Mouse (Mus musculus): Measurements from ENCODE around the gene Cabin1.
A peak's percentile ranks its signal among the peaks of the same experiment; 100 is the strongest.

The Cabin1 gene

DNA sequence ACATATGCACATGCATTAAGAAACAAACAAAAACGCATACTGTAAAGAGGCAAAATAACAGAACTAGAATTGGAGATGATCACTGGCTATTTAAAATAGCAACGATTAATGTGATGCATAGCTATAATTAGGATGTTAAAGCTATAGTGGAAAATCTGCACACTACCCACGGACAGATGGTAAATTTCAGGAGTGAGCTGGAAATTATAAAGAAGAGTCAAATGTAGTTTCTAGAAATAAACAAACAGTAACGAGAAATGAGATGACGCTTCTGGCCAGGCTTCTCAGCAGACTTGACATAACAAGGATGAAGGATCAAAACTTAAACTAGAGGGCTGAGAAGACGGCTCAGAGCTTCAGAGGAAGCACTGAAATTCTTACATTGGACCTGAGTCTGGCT, 62.9 kb downstream of the Cabin1 start:
- DNase-seq (ENCODE audit: low spot score) = no peak

GRCm38 (mm10) chr10:75697693-75698092, 66.4 kb downstream of the Cabin1 start:
- no peak for DNase-seq (ENCODE audit: low spot score)

- no peak for DNase-seq (ENCODE audit: low spot score)
Measured at GRCm38 (mm10) chr10:75696597-75697355, 67.4 kb downstream of the Cabin1 start.

GRCm38 (mm10) chr10:75695521-75695920, 68.6 kb downstream of the Cabin1 start:
- DNase-seq (ENCODE audit: low spot score) = no peak

- DNase-seq (ENCODE audit: low spot score) = no peak
Measured at GRCm38 (mm10) chr10:75695078-75695477, 69.1 kb downstream of the Cabin1 start.

- no peak for DNase-seq (ENCODE audit: low spot score)
Measured at GRCm38 (mm10) chr10:75694567-75694966, 69.6 kb downstream of the Cabin1 start.

DNA sequence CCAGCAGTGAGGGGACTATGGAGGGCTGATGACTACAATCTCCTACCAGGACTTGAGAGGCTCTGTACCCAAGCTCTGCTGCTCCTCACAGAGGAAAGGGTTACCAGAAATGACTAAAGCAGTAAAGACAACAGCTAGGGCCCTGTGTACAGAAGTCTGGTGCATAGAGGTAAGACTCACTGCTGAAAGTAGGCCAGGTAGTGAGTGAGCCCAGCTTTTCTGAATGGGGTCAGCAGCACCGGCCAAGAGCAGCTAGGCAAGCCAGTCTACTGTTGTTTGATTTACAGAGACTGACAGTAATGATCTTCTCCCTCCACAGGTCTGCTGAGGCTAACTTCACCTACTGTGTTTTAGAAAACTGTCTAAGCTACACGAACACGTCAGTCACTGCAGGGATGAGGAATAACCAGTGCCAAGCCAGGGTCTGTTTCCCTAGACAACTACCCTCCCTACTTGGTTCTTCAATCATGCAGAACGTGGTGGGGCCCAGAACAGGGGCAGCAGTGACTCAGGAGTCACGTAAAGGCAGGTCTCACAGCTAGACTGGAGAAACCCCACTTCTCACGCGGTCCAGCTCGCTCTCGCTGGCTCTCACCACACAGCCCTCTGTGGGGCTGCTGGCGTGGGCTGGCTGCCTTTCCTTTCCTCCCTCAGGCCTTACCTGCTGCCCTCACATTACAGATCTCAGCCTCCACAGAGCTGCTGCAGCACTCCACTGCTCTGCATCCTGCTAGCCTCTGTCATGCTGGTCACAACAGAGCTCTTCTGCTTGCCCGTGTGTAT, 70.5 kb downstream of the Cabin1 start:
- DNase-seq (ENCODE audit: low spot score) = no peak

GRCm38 (mm10) chr10:75688598-75688997, 75.5 kb downstream of the Cabin1 start:
- no peak for DNase-seq (ENCODE audit: low spot score)

GRCm38 (mm10) chr10:75686724-75687123, 77.4 kb downstream of the Cabin1 start:
- DNase-seq (ENCODE audit: low spot score) = no peak

DNA sequence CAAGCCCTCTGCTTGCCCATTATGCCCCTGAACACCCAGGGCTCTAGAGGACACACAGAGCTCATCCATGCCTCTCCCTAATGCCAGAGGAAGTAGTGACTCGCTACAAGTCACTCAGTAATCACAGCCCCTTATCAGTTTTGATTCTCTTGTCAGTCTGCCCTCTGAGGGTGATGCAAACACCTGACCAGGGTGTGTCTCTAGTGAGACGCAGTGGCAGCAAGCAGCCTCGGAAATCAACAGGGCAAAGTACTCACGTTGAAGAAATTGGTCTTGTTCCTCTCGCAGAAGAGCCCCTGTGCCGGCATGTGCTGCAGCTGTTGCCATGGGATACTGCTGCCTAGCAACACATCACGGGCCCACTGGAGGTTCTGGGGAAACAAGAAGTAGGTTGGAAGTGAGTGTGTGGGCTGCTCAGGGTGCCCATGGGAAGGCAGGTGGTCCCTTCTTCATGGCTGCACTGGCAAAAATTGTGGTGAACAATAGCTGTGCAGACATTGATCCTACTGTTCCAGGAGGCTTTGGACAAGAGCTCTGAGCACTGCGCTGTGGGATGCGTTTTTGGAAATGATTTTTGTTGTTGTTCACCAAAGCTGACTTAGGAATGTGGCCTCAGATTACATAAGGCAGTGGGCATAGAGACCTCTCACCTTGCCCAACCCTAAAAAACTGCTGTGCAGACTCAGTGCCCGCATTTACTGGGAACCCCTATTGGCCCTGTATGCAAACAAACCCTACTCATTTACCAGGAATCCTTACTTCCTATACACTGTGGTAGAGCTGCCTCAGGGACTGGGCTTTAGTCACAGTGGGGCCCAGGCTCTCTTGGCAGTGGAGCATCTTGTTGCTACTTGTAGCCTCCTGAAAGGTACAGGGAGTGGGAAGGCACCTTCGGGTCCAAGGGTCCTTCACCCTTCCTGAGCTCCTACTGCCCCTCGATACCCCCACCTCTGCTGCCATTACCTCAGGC, 79.8 kb downstream of the Cabin1 start:
- DNase-seq (ENCODE audit: low spot score) = no peak

DNA sequence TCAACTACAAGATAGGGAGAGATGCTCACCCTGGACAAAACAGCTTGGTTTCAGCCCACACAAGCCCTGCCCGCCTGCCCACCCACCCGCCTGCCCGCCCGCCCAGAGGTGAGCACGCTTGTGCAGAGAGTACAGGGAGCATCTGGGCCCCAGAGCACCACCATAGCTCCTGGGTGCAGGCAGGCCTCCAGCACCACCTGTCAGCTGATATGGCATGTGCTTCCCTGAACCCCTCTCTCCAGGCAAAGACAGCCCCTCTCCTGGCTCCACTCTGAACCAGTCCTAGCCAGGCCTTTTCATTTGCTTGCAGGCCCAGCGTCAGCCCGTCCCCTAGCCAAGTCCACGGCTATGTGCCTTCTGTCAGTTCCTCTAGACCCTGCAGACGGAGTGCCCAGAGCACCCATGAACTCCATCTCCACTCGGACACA, 83.6 kb downstream of the Cabin1 start:
- no peak for DNase-seq (ENCODE audit: low spot score)

DNA sequence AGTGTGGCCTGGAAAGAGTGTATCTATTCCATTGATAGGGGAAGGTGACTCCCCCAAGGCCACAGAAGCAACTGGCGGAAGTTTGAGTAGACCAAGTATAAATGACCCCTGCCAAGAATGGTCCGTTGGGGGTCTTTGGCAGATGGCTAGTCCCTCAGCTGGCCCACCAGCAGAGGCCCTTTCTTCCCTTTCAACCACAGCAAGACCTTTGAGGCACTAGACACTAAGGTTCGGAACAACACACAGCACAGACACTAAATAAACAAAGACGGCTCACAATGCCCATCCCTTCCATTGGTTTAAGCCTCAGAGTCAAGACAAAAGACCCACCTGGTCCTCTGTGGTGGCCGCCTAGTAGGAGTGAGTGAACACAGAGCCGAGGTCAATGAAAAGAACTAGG, 84.9 kb downstream of the Cabin1 start:
- no peak for DNase-seq (ENCODE audit: low spot score)

GRCm38 (mm10) chr10:75677989-75678388, 86.2 kb downstream of the Cabin1 start:
- no peak for DNase-seq (ENCODE audit: low spot score)

DNA sequence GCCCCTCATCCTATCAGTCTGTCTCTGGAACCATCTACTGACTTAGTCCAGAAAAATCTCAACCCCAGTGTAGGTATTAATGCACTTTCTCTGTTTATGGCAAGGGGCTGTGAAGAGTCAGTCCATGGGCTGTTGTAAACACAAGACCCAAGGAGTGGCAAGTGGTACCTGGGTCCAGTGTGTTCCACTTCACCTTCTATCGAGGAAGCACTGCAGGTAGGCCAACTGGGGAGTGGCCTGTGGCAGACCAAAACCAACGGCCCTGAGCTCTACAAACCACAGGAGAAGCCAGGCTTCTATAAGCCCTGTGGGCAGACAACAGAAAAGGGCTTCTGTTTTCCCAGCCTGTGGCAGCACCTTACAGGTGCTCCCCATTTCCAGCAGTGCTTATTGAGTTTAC, 86.6 kb downstream of the Cabin1 start:
- DNase-seq (ENCODE audit: low spot score) = no peak

GRCm38 (mm10) chr10:75676819-75677565, 87.1 kb downstream of the Cabin1 start:
- no peak for DNase-seq (ENCODE audit: low spot score)

DNA sequence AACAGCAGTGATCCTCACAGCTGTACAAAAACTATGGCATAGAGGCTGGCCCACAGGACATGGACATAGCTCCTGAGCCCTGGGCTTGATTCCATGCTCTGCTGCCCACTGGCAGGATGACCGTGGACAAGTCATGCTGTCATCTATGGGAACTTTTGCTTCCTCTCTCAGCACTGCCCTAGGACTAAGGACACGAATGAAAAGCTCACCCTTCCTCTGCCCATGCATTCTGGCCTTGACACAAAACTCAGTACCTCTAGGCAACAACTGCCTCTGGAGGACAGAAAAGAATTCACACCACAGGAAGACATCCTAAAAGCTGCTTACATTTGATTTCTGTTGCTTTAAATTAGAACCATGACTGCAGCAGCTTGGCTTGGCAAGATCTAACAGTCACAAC, 87.9 kb downstream of the Cabin1 start:
- no peak for DNase-seq (ENCODE audit: low spot score)

GRCm38 (mm10) chr10:75675594-75675993, 88.5 kb downstream of the Cabin1 start:
- no peak for DNase-seq (ENCODE audit: low spot score)

DNA sequence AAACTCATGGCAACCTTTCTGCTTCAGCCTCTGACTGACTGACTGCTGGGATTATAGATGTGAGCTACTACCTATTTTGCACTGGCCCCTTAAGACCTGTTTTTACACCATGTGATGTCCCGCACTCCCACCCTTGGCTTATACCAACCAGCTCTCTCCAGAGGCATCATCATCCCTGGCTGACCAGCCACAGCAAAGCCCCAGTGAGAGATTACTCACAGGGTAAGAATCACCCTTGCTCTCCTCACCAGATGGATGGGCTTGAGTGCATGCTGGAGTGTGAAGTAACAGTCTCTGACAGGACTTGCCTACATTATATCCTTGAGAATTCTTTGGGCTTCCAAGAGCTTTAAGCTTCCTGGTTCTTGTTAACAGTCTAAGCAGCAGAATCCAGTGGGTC, 94.2 kb downstream of the Cabin1 start:
- no peak for DNase-seq (ENCODE audit: low spot score)

DNA sequence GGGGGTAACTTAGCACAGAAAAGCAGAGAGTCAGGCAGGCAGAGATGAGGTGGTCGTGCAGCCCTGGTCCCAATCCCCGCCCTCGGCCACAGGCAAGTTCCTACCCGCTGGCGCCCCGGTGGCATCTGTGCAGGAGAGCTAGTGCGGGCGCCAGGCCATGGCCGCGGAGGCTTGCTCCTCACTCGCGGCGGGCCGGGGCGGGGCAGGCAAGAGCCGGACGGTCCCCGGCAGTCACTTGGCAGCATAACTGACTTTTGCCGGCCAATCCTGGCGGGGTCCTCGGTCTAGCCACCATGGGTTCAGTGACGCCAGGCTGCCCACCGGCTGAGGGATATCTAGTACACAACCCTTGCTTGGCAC, 96.2 kb downstream of the Cabin1 start:
- DNase-seq (ENCODE audit: low spot score) = peak; percentile 64

DNA sequence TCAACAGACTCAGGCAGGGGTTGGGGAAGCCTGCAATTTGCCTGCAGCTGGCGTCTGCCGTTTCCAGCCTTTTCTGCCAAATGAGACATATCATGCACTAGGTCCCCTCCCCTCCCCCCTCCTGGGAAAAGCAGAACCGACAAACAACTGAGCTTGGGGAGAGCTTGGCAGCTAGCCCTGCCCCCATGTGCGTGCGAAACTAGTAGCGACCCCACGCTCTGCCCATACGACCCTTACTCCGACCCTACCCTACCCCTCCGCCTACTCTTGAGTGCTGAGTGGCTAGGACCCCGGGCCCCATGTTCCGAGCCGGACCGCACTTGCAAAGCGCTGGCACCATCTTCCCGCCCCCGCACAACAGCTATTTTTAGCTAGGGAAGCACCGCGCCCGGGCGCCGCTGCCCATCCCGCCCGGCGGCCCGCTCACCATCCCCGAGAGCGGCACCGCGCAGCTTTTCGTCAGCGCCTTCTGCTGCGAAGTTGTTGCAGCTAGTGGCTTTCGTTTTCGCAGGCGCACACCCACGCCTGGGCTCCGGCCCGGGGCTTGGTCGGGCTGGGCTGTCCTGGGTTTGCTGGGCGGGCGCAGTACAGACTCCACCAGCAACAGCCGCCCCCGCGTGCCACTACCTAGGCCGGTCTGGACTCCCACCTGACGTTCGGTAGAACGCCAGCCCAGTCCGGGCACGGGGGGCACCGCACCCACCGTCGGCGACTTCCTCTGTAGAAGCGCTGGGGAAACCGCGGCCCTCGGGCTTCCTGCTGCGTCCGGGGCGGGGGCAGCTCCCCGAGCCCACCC, 96.8 kb downstream of the Cabin1 start:
- peak; percentile 62 for DNase-seq (ENCODE audit: low spot score)
